Mouse (Mus musculus) forebrain, embryonic 11.5 days (tissue): ENCODE results near the gene Actg1. TPM values are rescaled to one million over a fixed set of nuclear protein-coding genes. Genes with fewer than 3 reads are reported as not detected.
A peak's percentile ranks its signal among the peaks of the same experiment; 100 is the strongest.

Experiments used
- ATAC-seq: fragments of 200-750 bp; cut with Nextera tagmentation; replicated peaks from 2 replicates; pipeline ENCODE4 v1.8.0; 2017; ENCODE audit warnings: moderate TSS enrichment; ENCODE audit not compliant: low FRiP score
- DNase-seq: peaks from one replicate; pipeline ENCODE4 v3.0.0-alpha.2; 2017; ENCODE audit warnings: low spot score
- H3K27ac ChIP-seq: fragments of 300-500 bp; sonication (generic); 2 replicates; pipeline ENCODE4 v1.5.1; 2014; ENCODE audit warnings: low read depth, low read length
- H3K27me3 ChIP-seq: fragments of 300-500 bp; sonication (generic); 2 replicates; pipeline ENCODE4 v1.6.1; 2014; ENCODE audit warnings: mild to moderate bottlenecking, low read length, mixed read lengths; ENCODE audit not compliant: control insufficient read depth, insufficient read depth
- H3K36me3 ChIP-seq: fragments of 300-500 bp; sonication (generic); 2 replicates; pipeline ENCODE4 v1.6.1; 2014; ENCODE audit warnings: mild to moderate bottlenecking, low read length, moderate library complexity, mixed read lengths; ENCODE audit not compliant: control insufficient read depth, insufficient read depth
- H3K4me1 ChIP-seq: fragments of 300-500 bp; sonication (generic); replicated peaks from 2 replicates; pipeline ENCODE4 v1.6.1; 2014; ENCODE audit warnings: low read length, mixed read lengths; ENCODE audit not compliant: control insufficient read depth, insufficient read depth
- H3K4me2 ChIP-seq: fragments of 300-500 bp; sonication (generic); 2 replicates; pipeline ENCODE4 v1.6.1; 2014; ENCODE audit warnings: low read depth, mild to moderate bottlenecking, low read length, moderate library complexity, mixed read lengths; ENCODE audit not compliant: severe bottlenecking
- H3K4me3 ChIP-seq: fragments of 300-500 bp; sonication (generic); 2 replicates; pipeline ENCODE4 v1.5.1; 2014; ENCODE audit warnings: low read depth, low read length
- H3K9ac ChIP-seq: fragments of 300-500 bp; sonication (generic); 2 replicates; pipeline ENCODE4 v1.6.1; 2014; ENCODE audit warnings: low read length
- H3K9me3 ChIP-seq: fragments of 300-500 bp; sonication (generic); 2 replicates; pipeline ENCODE4 v1.6.1; 2016; ENCODE audit warnings: low read length, mixed read lengths; ENCODE audit not compliant: control insufficient read depth
- WGBS: fragments of 180-500 bp; shearing (Covaris S2); extraction: QIAGEN DNeasy Blood & Tissue Kit; methylation state at CpG from one replicate; pipeline ENCODE4 v1.1.7; 2014; 5-methylcytosine and 5-hydroxymethylcytosine counted together
- polyA plus RNA-seq: library from polyadenylated mRNA; unstranded; fragments of >200 nt; fragmentation: Nextera tagmentation; extraction: Ambion mirVana; gene quantifications from 2 replicates; pipeline ENCODE4 v1.2.1, GENCODE M21; 2014

The Actg1 gene
- polyA plus RNA-seq, 1 experiment from 2014 or later, result 2,808 TPM

DNA sequence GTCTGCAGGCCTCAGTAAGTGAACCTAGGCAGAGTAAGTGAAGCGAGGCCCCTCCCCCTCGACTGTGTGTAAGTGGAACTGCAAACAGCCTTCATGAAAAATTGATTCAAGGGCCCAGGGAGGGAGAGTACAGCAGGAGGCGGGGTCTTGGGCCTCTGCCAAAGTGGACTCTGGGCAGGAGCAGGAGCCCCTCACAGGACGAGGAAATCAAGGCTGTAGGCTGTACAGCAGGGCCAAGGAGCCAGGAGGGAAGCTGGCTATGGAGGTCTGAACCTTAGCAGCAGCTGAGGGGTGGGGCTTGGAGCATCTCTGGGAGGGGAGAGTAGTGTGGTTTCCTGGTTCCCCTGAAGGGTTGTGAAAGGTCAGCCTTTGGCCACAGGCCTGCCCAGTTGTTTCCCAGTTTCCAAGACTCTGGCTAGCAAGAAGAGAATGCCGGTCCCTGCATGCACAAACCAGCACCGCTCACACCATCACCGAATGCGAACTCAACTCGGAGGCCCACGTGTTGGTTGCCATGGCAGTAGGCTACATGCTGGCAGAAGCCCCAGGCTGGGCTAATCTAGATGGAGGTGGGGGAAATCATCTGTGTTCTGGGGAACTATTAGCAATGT, 9.6 kb upstream of the Actg1 start:
- Histone ChIP-seq H3K4me1 (peaks cover 10% of the 10 kb centered on the region), H3K27me3 (no peaks in the 10 kb centered on the region), H3K27ac (peak overlapping the region; percentile 73), H3K9ac (no peak overlapping the region), H3K36me3 (no peaks in the 10 kb centered on the region), H3K4me3 (no peak overlapping the region), H3K4me2 (no peak overlapping the region), H3K9me3 (no peaks in the 10 kb centered on the region)
- ATAC-seq, result peak; percentile 67
- DNase-seq, result peak; percentile 84
- WGBS, result 23% methylated on average over 10 of the region's 10 CpGs

DNA sequence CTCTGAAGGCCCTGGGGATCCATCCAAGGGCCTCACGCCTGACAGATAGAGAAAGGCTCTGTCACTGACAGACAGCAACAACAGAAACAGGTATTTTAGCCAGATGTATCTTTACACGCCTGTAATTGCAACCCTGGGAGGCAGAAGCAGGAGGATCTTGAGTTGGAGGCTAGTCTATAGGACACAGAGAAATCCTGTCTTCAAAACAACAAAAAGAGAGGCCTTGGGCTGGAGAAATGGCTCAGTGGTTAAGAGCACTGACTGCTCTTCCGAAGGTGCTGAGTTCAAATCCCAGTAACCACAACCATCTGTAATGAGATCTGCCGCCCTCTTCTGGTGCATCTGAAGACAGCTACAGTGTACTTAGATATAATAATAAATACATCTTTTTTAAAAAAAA, 8.6 kb upstream of the Actg1 start:
- WGBS, result 94% methylated on average over 4 of the region's 4 CpGs
- DNase-seq, result no peak

DNA sequence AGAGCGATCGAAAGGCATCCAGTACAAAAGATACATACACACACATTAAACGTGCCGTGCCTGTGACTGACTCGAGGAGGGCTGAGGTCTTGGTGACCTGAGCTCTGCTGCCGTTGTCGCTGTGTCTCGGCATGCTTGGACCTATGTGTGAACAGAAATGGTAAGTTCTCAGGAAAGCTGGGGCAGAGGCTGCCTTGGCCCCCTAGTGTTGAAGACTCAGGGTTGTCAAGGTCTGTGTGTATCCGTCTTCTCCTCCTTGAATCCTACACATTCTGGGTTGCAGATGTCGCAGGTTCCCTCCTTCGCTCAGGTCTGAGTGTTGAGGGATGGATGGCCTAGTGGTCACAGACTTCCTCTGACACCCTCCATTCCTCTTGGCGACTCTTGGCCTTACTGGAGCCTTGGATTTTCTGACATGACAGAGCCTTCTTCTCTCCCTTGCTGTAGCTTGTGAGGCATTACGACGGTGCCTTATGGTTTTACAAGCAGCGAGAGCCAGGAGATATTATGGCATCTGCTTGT, 8.0 kb upstream of the Actg1 start:
- WGBS, result 85% methylated on average over 15 of the region's 15 CpGs
- DNase-seq (no peak), ATAC-seq (no peak)
- Histone ChIP-seq H3K4me2 (no peak overlapping the region), H3K36me3 (no peaks in the 10 kb centered on the region), H3K27me3 (no peaks in the 10 kb centered on the region), H3K27ac (no peak overlapping the region), H3K4me3 (no peak overlapping the region), H3K9me3 (no peaks in the 10 kb centered on the region), H3K9ac (no peak overlapping the region), H3K4me1 (peaks cover 10% of the 10 kb centered on the region)

More for the DNA sequence above, 8.6 kb upstream of the Actg1 start:
- no peaks in the 10 kb centered on the region for H3K9me3 ChIP-seq
- no peaks in the 10 kb centered on the region for H3K27me3 ChIP-seq
- ATAC-seq, result no peak
- no peaks in the 10 kb centered on the region for H3K36me3 ChIP-seq
- peaks cover 10% of the 10 kb centered on the region for H3K4me1 ChIP-seq
- H3K27ac ChIP-seq, result no peak overlapping the region
- H3K4me3 ChIP-seq, result no peak overlapping the region
- H3K4me2 ChIP-seq, result no peak overlapping the region
- H3K9ac ChIP-seq, result no peak overlapping the region

DNA sequence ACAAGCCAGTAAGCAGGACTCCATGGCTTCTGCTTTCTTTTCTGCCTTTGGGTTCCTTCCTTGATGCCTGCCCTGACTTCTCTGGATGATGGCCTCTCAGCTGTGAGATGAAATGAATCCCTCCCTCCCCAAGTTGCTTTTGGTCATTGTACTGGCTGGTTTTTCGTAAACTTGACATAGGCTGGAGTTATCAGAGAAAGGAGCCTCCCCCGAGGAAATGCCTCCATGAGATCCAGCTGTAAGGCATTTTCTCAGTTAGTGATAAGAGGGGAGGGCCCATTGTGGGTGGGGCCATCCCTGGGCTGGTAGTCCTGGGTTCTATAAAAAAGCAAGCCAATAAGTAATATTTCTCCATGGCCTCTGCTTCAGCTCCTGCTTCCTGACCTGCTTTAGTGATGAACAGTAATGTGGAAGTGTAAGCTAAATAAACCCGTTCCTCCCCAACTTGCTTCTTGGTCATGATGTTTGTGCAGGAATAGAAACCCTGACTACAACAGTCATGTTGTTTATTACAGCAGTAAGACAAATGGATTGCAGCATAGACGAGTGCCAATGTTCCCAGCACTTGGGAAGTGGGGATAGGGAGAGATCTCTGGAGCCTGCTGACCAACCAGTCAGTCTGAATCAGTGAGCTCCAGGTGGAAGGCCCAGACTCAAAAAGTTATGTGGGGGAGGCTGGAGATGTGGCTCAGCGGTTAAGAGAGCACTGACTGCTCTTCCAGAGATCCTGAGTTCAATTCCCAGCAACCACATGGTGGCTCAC, 7.1 kb upstream of the Actg1 start:
- ATAC-seq, result no peak

DNA sequence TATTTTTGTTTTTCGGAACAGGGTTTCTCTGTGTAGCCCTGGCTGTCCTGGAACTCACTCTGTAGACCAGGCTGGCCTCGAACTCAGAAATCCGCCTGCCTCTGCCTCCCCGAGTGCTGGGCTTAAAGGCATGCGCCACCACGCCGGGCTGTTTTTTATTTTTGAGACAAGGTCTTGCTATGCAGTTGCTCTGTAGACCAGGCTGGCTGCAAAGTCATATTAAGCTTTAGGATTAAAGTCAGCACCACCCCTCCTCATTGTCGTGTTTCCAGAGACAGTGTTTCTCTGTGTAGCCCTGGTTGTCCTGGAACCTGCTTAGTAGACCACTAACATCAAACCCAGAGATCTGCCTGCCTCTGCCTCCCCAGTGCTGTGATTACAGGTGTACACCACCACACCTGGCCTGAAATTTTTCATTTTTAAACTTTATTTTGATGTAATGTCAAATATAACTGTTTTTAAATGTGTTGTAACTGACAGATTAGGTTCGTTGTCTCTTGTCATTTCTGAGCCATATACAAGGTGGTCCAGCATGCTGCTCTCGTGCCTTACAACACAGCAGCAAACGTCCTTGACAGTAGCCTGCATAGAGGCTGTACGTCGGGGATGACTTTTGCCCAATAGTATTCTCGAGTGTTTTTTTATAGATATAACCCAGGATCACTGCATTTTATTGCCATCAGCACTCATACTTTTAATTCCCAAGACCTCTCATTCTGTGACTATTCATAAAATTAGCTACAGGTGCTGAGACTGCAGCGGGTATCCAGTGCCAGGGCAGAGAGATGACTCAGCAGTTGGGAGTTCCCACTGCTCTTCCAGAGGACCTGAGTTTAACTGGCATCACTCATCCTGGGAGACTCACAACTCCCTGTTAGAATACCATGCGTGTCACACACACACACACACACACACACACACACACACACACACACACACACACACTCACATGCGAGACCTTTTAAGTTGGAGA, 6.2 kb upstream of the Actg1 start:
- no peaks in the 10 kb centered on the region for H3K36me3 ChIP-seq
- DNase-seq, result peak; percentile 48
- no peaks in the 10 kb centered on the region for H3K9me3 ChIP-seq
- H3K4me1 ChIP-seq, result peaks cover 20% of the 10 kb centered on the region
- H3K4me2 ChIP-seq, result no peak overlapping the region
- WGBS, result 91% methylated on average over 17 of the region's 17 CpGs
- no peak for ATAC-seq
- no peaks in the 10 kb centered on the region for H3K27me3 ChIP-seq
- H3K9ac ChIP-seq, result no peak overlapping the region
- H3K27ac ChIP-seq, result no peak overlapping the region
- no peak overlapping the region for H3K4me3 ChIP-seq

More for the DNA sequence above, 7.1 kb upstream of the Actg1 start:
- no peak overlapping the region for H3K4me2 ChIP-seq
- no peak overlapping the region for H3K4me3 ChIP-seq
- H3K4me1 ChIP-seq, result peaks cover 17% of the 10 kb centered on the region
- H3K9ac ChIP-seq, result no peak overlapping the region
- WGBS, result 86% methylated on average over 5 of the region's 5 CpGs
- no peak overlapping the region for H3K27ac ChIP-seq
- DNase-seq, result no peak
- H3K9me3 ChIP-seq, result no peaks in the 10 kb centered on the region
- H3K36me3 ChIP-seq, result no peaks in the 10 kb centered on the region
- H3K27me3 ChIP-seq, result no peaks in the 10 kb centered on the region

DNA sequence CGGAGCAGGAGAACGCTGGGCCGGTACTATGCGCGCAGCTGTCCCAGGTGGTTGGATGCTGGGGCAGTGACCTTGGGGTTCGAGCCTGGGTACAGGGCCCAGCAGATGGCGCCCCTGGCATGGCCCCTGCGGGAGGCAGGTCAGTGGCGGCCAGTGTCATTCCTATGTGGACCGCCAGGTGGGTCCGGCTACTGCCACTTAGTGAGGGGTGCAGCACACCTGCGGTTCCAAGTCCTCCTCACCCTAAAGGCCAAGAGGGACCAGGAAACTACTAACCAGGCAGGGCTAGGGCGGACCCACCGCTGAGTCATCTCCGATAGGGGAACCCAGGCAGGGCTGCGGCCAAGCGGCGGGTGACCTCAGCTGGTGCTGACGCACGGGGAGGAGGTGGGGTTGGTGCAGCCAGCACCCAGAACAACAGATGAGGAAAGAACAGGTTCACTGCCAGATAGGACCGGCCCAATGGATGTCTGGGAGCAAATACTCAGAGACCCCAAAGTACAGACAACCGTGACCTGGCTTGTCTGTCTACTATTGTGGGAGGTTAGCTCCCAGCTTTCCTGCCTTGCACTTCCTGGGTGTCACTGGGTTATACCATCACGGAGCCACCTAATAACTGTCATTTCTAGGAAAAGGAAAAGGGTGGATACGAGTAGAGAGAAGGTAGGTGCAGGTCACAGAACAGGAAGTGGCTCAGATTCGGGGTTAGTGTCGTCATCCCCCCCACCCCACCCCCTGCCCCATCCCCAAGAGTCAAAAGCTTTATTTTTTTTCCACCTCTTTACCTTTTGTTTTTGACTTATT, 5.4 kb upstream of the Actg1 start:
- no peaks in the 10 kb centered on the region for H3K27me3 ChIP-seq
- WGBS, result 25% methylated on average over 26 of the region's 26 CpGs
- H3K4me2 ChIP-seq, result no peak overlapping the region
- peaks cover 22% of the 10 kb centered on the region for H3K4me1 ChIP-seq
- no peaks in the 10 kb centered on the region for H3K9me3 ChIP-seq
- ATAC-seq, result no peak
- no peak overlapping the region for H3K27ac ChIP-seq
- no peaks in the 10 kb centered on the region for H3K36me3 ChIP-seq
- DNase-seq, result peak; percentile 81
- H3K4me3 ChIP-seq, result no peak overlapping the region
- no peak overlapping the region for H3K9ac ChIP-seq

DNA sequence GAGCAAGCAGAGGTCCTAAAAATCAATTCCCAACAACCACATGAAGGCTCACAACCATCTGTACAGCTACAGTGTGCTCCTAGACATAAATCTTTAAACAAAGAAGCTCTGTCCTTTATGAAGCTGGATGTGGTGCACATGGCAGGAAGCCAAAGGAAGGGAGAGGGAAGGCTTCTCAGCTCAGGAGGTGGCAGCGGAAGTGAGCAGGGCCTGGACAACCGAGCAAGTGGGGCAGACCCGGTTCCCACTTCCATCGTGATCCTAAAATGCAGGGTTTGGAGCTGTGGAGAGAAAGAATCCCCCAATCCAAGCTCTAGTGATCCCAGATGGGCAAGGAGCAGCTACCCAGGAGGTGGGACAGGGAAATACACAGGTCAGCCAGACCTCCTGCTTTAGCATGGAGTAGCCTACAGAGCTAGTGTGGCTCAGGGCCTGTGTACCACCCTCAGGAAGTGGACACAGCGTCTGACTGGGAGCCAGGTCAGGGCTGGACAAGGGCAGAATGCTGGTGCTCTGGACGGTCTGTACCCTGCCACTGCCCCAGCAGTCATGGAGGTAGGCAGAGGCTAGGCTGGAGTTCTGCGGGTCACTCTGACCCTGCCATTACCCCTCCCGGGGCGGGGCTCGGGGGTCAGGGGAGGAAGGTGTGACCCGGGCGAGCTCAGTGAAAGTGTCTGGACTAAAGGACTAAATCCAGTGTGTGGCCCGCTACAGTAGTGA, 4.4 kb upstream of the Actg1 start:
- DNase-seq (peak; percentile 50), ATAC-seq (no peak)
- Histone ChIP-seq H3K9ac (no peak overlapping the region), H3K27ac (no peak overlapping the region), H3K4me3 (no peak overlapping the region), H3K27me3 (no peaks in the 10 kb centered on the region), H3K9me3 (no peaks in the 10 kb centered on the region), H3K36me3 (no peaks in the 10 kb centered on the region), H3K4me1 (peaks cover 14% of the 10 kb centered on the region), H3K4me2 (no peak overlapping the region)
- WGBS, result 76% methylated on average over 13 of the region's 13 CpGs
